Mouse (Mus musculus) right cerebral cortex, postnatal 36 days (tissue): Measurements from ENCODE around the gene Gm20479.
A peak's percentile ranks its signal among the peaks of the same experiment; 100 is the strongest.

ENCODE experiments used
- DNase-seq, 2 experiments: peaks; one replicate each; pipeline ENCODE4 v3.0.0; 2022; ENCODE audit warnings: low spot score in 2 of 2, mixed read lengths in 1 of 2

Gene Gm20479

GRCm38 (mm10) chr7:27367976-27368375 is 10.8 kb upstream of the Gm20479 start:
- DNase-seq = no peak

- peak in 1 of 2 experiments; percentile 71 for DNase-seq
These were observed 9.0 kb upstream of the Gm20479 start for GRCm38 (mm10) chr7:27366082-27366844.

DNA sequence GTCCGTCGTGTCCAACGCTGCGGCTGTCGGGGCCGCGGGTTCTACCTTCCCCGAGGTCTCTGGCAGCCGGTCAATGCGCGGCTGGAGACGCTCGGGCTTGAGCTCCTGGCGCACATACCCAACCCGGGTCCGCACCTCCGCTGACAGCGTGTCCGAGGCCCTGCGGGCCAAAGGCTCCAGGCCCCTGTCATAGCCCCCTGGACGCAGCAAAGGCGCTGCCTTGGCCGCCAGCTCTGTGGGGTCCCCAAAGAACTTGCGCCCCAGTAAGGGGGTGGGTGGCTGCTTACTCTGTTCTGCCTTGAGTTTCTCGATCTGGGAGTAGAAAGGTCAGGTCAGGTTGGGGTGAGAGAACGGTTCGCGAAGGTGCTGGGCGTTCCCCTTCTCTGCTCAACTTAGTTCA is 7.2 kb upstream of the Gm20479 start:
- no peak for DNase-seq

DNA sequence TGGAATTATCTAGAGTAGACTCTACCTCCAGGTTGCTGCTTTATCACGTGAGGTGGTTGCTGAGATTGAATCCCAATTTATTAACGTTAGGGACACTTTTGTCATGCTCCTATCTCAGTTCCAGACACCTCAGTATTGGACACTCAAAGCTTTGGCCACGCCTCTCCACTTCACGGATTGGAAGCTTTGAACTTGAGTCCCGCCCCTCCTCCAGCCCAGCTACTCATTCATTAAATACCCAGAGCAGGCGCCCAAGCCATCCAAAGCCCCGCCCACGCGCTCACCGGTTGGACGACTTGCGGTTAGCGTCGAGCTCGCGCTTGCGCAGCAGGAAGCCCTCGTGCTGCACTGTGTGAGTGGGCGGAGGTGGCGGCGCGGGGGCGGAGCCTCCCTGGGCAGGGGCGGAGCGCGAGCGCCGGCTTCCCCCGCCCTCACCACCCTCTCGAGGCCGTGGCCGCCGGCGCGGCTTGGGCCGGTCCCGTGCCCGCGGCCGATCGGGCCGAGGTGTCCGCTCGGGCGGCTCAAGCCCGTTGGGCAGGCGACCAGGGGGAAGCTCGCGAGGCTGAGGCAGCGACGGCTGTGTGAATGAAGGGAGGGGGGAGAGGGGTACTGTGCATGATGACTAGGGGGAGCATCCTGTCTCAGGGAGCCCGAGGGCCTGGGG is 4.2 kb upstream of the Gm20479 start:
- peak; percentile 99 for DNase-seq

DNA sequence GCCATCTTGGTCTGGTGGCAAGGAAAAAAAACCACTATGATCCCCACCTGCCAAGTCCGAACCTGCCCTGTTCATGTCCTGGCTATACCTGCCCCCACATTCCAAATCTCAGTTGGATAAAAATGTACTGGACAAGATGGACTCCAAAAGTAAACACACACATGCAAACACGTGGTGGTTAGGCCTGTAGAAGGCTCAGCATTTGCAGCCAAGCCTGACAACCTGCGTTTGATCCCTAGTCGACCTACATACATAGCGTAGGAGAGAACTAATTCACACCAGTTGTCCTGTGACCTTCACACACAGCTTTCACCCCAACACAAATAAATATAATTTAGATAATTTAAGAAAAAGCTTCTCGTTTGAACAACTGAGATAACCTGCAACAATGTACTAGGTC is 3.5 kb upstream of the Gm20479 start:
- no peak for DNase-seq

GRCm38 (mm10) chr7:27359706-27360358 is 2.6 kb upstream of the Gm20479 start:
- no peak for DNase-seq

GRCm38 (mm10) chr7:27359162-27359561 is 1.9 kb upstream of the Gm20479 start:
- DNase-seq = no peak

DNA sequence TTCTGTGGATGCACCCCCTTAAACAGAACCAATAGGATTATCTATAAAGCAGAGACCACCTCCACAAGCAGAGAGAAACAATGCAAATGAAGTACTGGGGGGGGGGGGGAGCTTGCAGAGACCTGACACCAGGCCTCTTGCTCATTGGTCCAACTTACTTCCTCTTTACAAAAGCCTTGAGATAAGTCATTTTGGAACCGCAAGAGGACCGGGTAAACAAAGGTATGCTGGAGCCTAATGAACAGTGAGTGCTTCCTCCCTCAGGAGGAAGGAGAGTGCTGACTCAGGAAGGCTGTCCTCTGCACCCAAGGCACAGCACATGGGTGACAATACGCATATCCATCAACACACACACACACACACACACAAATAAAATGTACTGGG is 368 bp upstream of the Gm20479 start:
- DNase-seq = no peak

GRCm38 (mm10) chr7:27356248-27356647 is 971 bp downstream of the Gm20479 start:
- DNase-seq = no peak

DNA sequence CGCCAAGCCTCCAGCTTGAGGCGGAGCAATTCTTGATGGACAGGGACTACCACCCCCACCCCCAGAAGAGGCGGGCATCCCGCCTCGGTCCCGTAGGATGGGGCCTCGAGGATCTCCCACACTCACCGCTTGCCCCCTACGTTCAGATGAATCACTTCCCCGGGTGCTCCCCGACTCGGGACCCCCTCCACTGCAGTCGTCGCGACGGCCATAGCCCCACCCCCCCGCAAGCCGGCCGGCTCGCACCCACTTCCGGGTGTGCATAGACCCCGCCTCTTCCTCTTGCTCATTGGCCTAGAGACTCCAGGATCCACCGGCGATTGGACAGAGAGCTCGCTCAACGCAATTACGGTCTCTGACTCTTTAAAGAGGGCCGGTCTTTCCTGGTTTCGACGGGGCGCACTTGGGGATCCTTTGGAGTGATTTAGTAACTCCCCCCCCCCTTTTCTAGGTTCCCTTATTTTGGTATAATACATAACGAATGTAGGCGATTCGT is 1.4 kb downstream of the Gm20479 start, which contains the start of gene Shkbp1:
Gene Shkbp1 (minus strand): TSS at position 275 of the 496 bp plus-strand sequence.
- DNase-seq = peak; percentile 77 to 84

DNA sequence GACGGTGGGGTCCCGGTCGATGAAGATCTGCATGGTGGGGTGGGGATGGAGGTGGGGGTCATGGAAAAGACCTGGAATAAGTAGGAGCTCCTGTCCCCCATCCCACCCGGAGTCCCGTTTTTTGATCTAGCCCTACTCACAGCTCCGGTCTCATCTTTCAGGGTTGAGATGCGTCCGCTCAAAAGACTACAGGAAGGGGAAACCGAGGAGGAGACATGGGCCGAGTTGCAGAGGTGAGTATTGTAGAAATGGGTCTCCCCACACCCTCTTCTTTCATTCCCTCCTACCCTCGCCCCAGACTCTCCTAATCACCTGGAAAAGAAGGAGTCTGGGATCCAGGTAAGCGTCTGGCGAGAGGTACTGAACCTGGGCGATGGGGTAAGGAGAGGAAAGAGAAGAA is 2.0 kb downstream of the Gm20479 start:
- no peak for DNase-seq

- no peak for DNase-seq
These were observed 2.4 kb downstream of the Gm20479 start for GRCm38 (mm10) chr7:27354783-27355182.

DNA sequence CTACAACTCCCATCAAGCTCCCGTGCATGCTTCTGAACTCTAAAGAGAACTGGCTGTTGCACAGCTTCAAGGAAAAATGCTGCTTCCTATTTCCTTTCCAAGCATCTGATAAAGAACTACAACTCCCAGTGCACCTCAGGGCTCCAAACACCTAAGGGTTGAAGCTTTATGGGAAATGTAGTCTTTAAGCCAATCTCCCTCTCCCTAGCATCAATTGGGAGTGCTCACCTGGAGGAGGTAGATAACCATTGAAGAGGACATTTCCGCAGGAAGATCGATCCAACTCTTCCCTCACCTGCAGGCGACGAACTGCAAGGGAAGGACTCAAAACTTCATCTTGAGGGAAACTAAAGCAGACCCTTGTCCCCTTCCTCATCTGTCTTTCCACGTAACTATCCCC is 3.1 kb downstream of the Gm20479 start:
- no peak for DNase-seq

DNA sequence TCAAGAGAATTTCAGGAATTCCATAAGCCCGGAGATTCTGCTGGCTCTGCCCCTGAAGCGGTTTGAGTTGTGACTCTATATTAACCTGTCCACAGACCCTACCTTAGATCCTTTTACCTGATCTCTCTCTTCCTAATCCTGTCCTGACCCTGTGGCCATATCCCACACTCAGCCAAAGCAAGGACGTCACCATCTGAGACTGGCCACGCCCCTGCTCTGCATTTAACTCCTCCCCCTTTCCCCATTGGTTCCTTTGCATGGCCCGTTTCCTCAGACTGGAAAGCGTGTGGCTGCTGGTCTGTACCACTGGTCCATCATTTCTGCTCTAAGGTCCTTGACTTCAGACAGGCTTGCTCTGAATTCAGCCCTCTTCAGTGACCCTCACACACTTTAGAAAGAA is 11.8 kb downstream of the Gm20479 start:
- DNase-seq = no peak

- DNase-seq = no peak
These were observed 14.6 kb downstream of the Gm20479 start for GRCm38 (mm10) chr7:27342595-27342994.

DNA sequence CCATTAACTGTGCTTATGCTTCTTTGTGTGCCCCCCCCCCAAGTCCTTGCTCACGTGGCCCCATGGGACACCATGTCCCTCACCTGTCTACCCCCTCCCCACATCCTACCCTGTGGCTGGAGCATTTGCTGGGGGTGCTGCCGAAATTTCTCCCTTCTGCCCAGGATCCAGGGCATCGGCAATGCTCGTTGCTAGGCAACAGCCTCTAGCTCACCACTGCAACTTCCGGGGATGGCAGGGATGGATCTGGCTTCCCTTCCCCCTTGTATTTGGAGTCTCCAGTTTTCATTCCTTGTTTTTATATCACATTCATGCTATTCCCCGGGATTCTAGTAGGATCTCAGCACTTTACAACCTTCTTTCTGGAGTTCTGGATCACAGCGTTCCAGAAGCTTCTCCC is 17.7 kb downstream of the Gm20479 start:
- peak in 1 of 2 experiments; percentile 67 for DNase-seq

DNA sequence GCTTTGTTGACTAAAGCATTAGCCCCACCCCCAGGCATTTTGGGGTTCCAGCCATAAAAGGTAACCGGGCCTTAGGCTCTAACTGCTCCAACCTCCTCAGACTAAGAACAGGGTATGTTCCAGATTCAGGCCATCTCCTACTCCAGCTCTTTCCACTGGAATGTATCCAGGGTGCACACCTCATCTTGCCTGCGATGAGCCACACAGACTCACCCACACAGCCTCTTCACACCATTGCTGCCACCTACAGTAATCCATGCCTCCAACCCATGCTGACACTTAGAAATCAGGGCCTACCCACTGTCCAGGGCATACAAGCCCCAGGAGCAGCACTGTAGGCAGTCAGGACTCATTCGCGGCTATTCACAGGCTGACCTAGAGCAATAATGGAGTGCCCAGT is 18.1 kb downstream of the Gm20479 start:
- no peak for DNase-seq

DNA sequence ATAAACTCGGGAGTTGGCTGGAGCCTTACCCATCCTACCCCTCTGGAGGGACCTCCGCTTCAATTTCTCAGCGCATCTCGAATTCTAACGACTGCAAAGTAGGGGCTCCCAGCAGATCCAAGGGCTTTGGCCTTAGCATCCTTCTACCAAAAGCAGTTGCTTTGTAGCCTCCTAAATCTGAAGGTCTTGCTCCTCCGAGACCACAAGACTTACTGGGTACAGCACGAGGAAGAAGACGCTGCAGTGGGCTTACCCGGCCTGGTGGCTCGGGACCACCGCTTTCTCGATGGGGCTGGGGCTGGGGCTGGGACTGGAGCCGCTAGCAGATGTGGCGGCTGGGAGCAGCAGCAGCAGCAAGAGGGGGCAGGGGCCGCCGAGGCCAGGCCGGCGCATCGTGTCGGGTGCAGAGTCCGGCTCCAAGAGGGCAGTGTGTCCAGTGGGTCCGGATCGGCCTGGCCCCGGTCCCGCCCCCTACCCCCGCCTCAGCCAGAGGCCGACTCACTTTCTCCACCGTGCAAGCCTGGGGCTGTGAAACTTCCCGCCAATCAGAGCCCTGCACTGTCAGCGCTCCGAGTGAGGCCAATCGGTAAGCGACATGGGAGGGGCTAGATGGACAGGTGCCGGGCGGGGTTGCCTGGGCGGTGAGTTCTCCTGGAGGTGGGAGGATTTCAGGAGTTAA is 19.9 kb downstream of the Gm20479 start, which contains the start of gene Ltbp4:
Gene Ltbp4 (minus strand): TSS at position 518 of the 679 bp plus-strand sequence.
- DNase-seq = no peak

DNA sequence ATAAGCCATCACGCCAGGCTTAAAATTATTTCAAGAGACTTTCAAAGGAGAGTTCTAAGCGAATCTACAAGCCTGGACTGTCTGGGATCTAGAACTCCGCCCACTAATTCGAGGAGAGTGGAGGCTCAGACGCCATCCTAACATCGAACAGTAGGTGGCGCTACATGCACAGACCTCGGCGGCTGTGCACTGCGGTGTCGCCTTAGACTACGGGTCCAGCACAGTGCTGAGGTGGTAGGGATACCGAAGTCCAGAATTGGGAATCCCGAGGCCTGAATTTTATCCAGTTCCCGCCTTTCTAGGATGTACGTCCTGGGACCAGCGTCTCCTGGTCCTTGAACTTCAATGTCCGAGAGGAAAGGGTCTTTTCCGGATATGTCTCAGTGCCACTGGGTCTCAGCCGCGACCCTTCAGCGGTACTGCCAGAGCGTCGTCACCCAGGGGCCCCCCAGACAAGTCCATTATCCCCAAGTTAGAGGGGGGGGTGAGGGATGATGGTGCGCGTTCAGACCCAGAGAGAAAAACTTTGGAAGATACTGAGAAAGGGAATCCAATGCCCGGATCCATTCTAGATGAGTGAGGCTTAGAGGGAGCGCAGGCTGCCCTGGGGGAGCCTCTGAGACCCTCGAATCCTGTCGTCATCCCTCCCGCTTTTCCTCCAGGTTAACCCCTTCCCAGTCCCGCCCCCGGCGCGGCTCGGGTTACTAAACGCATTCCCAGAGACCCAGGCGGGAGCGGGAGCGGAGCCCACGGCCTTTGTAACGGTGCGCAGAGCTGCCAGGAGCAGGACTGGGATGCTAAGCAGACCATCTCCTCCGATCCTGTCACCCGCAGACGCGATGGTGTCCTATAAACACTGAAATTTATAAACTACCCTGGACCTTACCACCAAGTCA is 21.0 kb downstream of the Gm20479 start:
- peak; percentile 84 to 86 for DNase-seq

DNA sequence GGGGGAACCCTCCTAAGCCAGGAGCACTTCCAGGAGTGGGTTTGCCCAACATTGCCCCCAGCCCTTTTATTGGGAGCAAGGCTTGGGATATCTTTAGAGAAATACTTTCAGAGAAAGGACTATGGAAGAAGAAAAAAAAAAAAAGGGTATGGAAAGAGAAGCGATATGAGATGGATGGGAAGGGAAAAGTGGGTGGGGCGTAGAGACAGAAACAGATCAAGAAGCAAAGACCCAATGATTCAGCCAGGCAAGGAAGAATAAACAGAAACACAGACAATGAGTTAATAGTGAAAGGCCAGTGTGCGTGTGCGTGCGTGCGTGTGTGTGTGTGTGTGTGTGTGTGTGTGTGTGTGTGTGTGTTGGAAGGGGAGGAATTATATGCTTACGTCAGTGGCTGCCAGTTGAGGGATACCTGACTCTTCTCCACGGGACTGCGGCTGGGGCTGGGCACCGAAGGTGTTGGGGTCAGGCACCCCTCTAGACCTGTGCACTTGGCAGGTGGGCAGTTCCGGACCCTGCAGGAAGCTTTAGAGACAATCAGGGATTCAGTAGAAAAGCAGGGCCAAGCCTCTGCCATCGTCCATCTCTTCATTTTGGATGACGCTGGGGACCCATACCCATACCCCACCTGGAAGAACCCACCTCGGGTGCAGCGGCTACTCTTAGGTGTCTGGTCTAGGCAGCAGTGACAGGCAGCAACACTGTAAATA is 22.1 kb downstream of the Gm20479 start:
- no peak for DNase-seq
